Mouse (Mus musculus) G1E (cell line): ENCODE measurements around the gene Hmgb2.

Experiments used
- CTCF ChIP-seq: IDR thresholded peaks from 2 replicates; pipeline ENCODE4 v1.5.1; 2012; ENCODE audit warnings: low read depth, low read length, inconsistent platforms, mixed read lengths
- GATA1 ChIP-seq: IDR thresholded peaks from 2 replicates; pipeline ENCODE4 v1.6.1; 2012; ENCODE audit warnings: borderline replicate concordance, low read length, inconsistent platforms, mixed read lengths
- POLR2AphosphoS5 ChIP-seq: IDR thresholded peaks from 2 replicates; pipeline ENCODE4 v1.6.1; 2012; ENCODE audit warnings: low read depth, low read length, inconsistent platforms; ENCODE audit not compliant: insufficient replicate concordance
- TAL1 ChIP-seq: conservative IDR thresholded peaks from 2 replicates; pipeline ENCODE4 v1.6.1; 2012; ENCODE audit warnings: low read depth, low read length, inconsistent platforms, mixed read lengths

- TF ChIP-seq CTCF (no peak), GATA1 (no peak), TAL1 (no peak), POLR2AphosphoS5 (no peak)
Observed at GRCm38 (mm10) chr8:57512141-57513056, 692 bp downstream of the Hmgb2 start.
